Mouse (Mus musculus) limb, embryonic 13.5 days (tissue): Measurements from ENCODE around the gene Flnc. TPM values are rescaled to one million over a fixed set of nuclear protein-coding genes. Genes with fewer than 3 reads are reported as not detected.

Source experiments
- ATAC-seq: fragments of 200-750 bp; cut with Nextera tagmentation; 2 replicates; pipeline ENCODE4 v1.8.0; 2017; ENCODE audit warnings: low read depth, moderate number of reproducible peaks, moderate TSS enrichment; ENCODE audit not compliant: low FRiP score
- H3K27ac ChIP-seq: fragments of 300-500 bp; sonication (generic); 2 replicates; pipeline ENCODE4 v1.5.1; 2015; ENCODE audit warnings: inconsistent platforms, mild to moderate bottlenecking, moderate library complexity
- H3K27me3 ChIP-seq: fragments of 300-500 bp; sonication (generic); 2 replicates; pipeline ENCODE4 v1.6.1; 2015; ENCODE audit warnings: mild to moderate bottlenecking, inconsistent platforms
- H3K36me3 ChIP-seq: fragments of 300-500 bp; sonication (generic); 2 replicates; pipeline ENCODE4 v1.6.1; 2015; ENCODE audit warnings: inconsistent platforms, mild to moderate bottlenecking, moderate library complexity
- H3K4me1 ChIP-seq: fragments of 300-500 bp; sonication (generic); 2 replicates; pipeline ENCODE4 v1.6.1; 2015; ENCODE audit warnings: inconsistent platforms
- H3K4me2 ChIP-seq: fragments of 300-500 bp; sonication (generic); replicated peaks from 2 replicates; pipeline ENCODE4 v1.6.1; 2015; ENCODE audit warnings: inconsistent platforms, mild to moderate bottlenecking, moderate library complexity
- H3K4me3 ChIP-seq: fragments of 300-500 bp; sonication (generic); 2 replicates; pipeline ENCODE4 v1.5.1; 2015; ENCODE audit warnings: moderate library complexity, mild to moderate bottlenecking, inconsistent platforms
- H3K9ac ChIP-seq: fragments of 300-500 bp; sonication (generic); 2 replicates; pipeline ENCODE4 v1.6.1; 2015; ENCODE audit warnings: mild to moderate bottlenecking, inconsistent platforms
- H3K9me3 ChIP-seq: fragments of 300-500 bp; sonication (generic); 2 replicates; pipeline ENCODE4 v1.6.1; 2016; ENCODE audit warnings: inconsistent platforms
- WGBS: fragments of 180-500 bp; shearing (Covaris S2); methylation state at CpG from one replicate; pipeline ENCODE4 v1.1.7; 2015; 5-methylcytosine and 5-hydroxymethylcytosine counted together
- microRNA-seq: library from miRNA; unstranded; fragments of <30 nt; microRNA quantifications from one replicate; pipeline ENCODE4, GENCODE M21; 2016
- polyA plus RNA-seq: library from polyadenylated mRNA; unstranded; fragments of >200 nt; fragmentation: Nextera tagmentation; extraction: Ambion mirVana; gene quantifications from 2 replicates; pipeline ENCODE4 v1.2.1, GENCODE M21; 2015

The Flnc gene
- polyA plus RNA-seq, 1 experiment from 2014 or later = 21.7 TPM

GRCm38 (mm10) chr6:29497791-29498190 lies 64.7 kb downstream of the Flnc start:
- Histone ChIP-seq H3K4me2 (no peak overlapping the region), H3K4me3 (no peak overlapping the region), H3K36me3 (peaks cover 62% of the 10 kb centered on the region), H3K27me3 (peaks cover 10% of the 10 kb centered on the region), H3K4me1 (no peaks in the 10 kb centered on the region), H3K9me3 (no peaks in the 10 kb centered on the region), H3K27ac (no peak overlapping the region), H3K9ac (no peak overlapping the region)
- ATAC-seq = no peak
- WGBS = 57% methylated on average over 2 of the region's 2 CpGs

DNA sequence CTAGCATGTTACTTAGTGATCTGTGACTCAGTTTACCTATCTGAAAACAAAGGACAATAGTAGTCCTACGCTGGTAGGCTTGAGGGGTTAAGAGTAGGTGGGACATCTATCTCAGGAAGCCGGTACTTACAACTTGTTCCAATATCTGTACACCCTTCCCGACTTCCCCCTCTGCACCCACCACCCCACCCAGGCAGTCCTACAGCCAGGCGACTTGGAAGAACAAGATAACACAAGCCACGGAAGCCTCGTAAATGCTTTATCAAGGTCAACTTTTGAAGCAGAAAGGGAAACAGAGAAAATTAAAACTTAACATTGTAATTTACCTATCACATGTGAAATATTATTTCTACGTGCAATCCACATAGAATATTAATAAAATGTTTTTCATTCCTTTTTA lies 67.1 kb downstream of the Flnc start:
- Histone ChIP-seq H3K4me3 (no peak overlapping the region), H3K4me1 (no peaks in the 10 kb centered on the region), H3K36me3 (peaks cover 67% of the 10 kb centered on the region), H3K27me3 (peaks cover 10% of the 10 kb centered on the region), H3K27ac (no peak overlapping the region), H3K9me3 (no peaks in the 10 kb centered on the region), H3K9ac (no peak overlapping the region), H3K4me2 (no peak overlapping the region)
- 92% methylated on average over 7 of the region's 7 CpGs for WGBS
- no peak for ATAC-seq

DNA sequence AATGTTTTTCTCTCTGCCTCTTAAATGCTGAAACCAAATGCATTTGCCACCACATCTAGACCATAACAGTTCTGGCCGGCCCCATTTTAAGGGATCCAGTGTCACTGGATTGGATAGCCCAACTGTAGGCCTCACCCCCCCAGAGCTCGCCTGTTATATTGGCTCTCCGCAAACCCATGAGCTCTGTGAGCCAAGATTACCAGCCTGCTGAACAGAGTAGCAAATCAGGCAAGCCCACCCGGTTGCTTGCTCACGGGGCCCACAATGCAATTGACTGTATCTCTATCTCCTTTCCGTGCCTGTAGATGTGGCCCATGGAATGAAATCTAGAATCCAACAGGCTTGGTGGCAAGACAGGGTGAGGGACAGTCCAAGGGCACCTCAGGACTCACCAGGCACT lies 67.8 kb downstream of the Flnc start:
- peaks cover 9% of the 10 kb centered on the region for H3K27me3 ChIP-seq
- H3K27ac ChIP-seq = no peak overlapping the region
- H3K9me3 ChIP-seq = no peaks in the 10 kb centered on the region
- H3K4me1 ChIP-seq = peaks cover 4% of the 10 kb centered on the region; the same call in 1 of the 2 replicates
- ATAC-seq = no peak
- peaks cover 64% of the 10 kb centered on the region for H3K36me3 ChIP-seq
- H3K4me2 ChIP-seq = no peak overlapping the region
- no peak overlapping the region for H3K9ac ChIP-seq
- H3K4me3 ChIP-seq = no peak overlapping the region
- 88% methylated on average over 6 of the region's 6 CpGs for WGBS

DNA sequence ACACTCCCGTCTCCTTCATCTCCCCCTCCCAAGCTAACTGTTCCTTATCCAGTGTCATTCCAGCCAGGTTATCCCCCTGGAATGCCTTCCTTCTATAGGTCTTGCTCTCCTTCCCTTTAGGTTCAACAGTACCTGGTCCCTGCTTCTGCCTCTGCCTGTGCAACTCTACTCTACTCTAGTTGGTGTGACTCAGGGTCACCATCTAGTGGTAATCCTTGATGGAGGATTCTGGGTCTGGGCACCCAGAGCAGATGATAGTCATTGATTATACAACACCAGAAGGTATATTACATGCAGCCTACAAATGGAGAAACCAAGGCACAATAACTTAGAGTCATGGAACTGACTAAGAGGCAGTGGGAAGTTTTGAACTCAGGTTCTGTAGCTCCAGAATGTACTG lies 68.5 kb downstream of the Flnc start:
- H3K9ac ChIP-seq = no peak overlapping the region
- H3K4me2 ChIP-seq = no peak overlapping the region
- H3K27ac ChIP-seq = no peak overlapping the region
- no peaks in the 10 kb centered on the region for H3K9me3 ChIP-seq
- WGBS = 95% methylated on average over 1 of the region's 1 CpGs
- peaks cover 12% of the 10 kb centered on the region for H3K4me1 ChIP-seq
- H3K36me3 ChIP-seq = peaks cover 56% of the 10 kb centered on the region
- ATAC-seq = no peak
- no peak overlapping the region for H3K4me3 ChIP-seq
- peaks cover 3% of the 10 kb centered on the region; the same call in 1 of the 2 replicates for H3K27me3 ChIP-seq

- Histone ChIP-seq H3K4me3 (no peak overlapping the region), H3K9me3 (no peaks in the 10 kb centered on the region), H3K4me1 (peaks cover 30% of the 10 kb centered on the region), H3K27ac (no peak overlapping the region), H3K27me3 (no peaks in the 10 kb centered on the region), H3K4me2 (no peak overlapping the region), H3K36me3 (peaks cover 22% of the 10 kb centered on the region), H3K9ac (peak overlapping the region; percentile 20; the same call in 1 of the 2 replicates)
- 88% methylated on average over 5 of the region's 5 CpGs for WGBS
- no peak for ATAC-seq
Measured at GRCm38 (mm10) chr6:29505493-29505892, 72.4 kb downstream of the Flnc start.

- 20% methylated on average over 8 of the region's 8 CpGs for WGBS
- ATAC-seq = peak; percentile 5; the same call in 1 of the 2 replicates
- Histone ChIP-seq H3K4me1 (peaks cover 30% of the 10 kb centered on the region), H3K4me3 (peak overlapping the region; percentile 66), H3K27ac (no peak overlapping the region), H3K9ac (peak overlapping the region; percentile 79), H3K36me3 (peaks cover 18% of the 10 kb centered on the region), H3K27me3 (no peaks in the 10 kb centered on the region), H3K9me3 (no peaks in the 10 kb centered on the region), H3K4me2 (peak overlapping the region; percentile 78)
Measured at GRCm38 (mm10) chr6:29506834-29507233, 73.8 kb downstream of the Flnc start.

DNA sequence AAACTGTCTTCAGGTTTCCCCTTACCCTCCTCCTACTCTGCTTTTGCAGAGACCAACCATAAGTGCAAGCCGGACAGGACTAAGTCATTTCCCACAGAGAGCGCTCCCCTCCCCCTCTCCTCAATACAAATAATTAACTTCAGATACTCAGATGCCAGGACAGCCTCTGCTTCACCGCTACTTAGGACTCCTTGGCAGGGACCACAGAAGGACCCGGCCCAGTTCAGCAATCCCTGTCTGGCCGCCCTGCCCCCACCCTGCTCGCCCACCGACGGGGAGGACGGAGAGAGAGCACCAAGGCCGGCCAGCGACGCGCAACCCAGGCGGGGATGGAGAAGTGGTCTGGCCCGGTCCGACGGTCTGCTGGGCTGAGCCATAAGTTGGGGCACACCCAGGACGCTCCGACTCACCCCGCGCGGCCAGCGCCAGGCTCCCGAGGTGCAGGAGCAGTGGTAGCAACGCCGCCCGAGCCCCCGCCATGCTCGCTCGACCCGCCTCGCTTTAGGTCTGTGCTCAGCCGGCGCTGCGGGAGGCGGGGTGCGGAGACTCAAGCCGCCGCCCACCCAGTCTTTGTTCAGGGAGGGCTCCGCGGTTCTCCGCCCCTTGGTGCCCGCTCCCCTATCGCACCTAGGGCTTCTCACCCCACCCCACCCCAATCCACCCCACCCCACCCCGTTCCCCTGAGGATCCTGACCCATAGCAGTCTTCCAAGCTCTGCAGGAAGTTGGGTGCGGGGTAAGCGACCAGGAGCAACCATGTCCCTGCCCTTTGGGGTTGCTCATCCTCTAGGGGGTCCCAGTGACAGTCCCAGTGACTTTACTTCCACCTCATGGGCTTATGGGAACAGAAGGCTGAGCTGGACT lies 74.6 kb downstream of the Flnc start, which contains the start of gene Kcp:
Gene Kcp (minus strand): TSS at position 506 of the 863 bp plus-strand sequence.
- under 1% methylated on average over 46 of the region's 47 CpGs for WGBS
- peak; percentile 72 for ATAC-seq
- H3K9ac ChIP-seq = peak within 1 kb of the TSS; percentile 79
- peaks cover 9% of the 10 kb centered on the region for H3K36me3 ChIP-seq
- H3K27me3 ChIP-seq = no peaks in the 10 kb centered on the region
- H3K9me3 ChIP-seq = no peaks in the 10 kb centered on the region
- H3K4me3 ChIP-seq = peak within 1 kb of the TSS; percentile 66
- H3K4me1 ChIP-seq = peaks cover 30% of the 10 kb centered on the region
- H3K27ac ChIP-seq = no peak within 1 kb of the TSS
- peak within 1 kb of the TSS; percentile 78 for H3K4me2 ChIP-seq

- Histone ChIP-seq H3K36me3 (peaks cover 3% of the 10 kb centered on the region), H3K9me3 (no peaks in the 10 kb centered on the region), H3K4me2 (0 out of 2 replicates have a peak overlapping the region, but pooled peaks have one; percentile 4), H3K4me1 (peaks cover 40% of the 10 kb centered on the region), H3K9ac (no peak overlapping the region), H3K4me3 (no peak overlapping the region), H3K27ac (no peak overlapping the region), H3K27me3 (no peaks in the 10 kb centered on the region)
- ATAC-seq = no peak
- WGBS = 15% methylated on average over 2 of the region's 2 CpGs
Measured at GRCm38 (mm10) chr6:29509086-29509485, 76.0 kb downstream of the Flnc start.

Small RNA genes within 50 kb of the gene (microRNA-seq; reads per million reads assigned to microRNA genes)
- gene Gm26220 = not detected
- not detected for gene Gm44354

Other genes with a start within 250 kb of the Flnc start
- 49.9 and 51.7 TPM in 2 replicates for gene Impdh1, start 216.9 kb upstream of the Flnc start, polyA plus RNA-seq
- gene Hilpda, start 160.8 kb upstream of the Flnc start, polyA plus RNA-seq = 51.8 and 53.3 TPM in 2 replicates
- 0.38 and 0.99 TPM in 2 replicates for gene Fam71f2, start 153.7 kb upstream of the Flnc start, polyA plus RNA-seq
- 0.14 and 0.20 TPM in 2 replicates for gene Fam71f1, start 114.1 kb upstream of the Flnc start, polyA plus RNA-seq
- 436 and 476 TPM in 2 replicates for gene Calu, start 85.2 kb upstream of the Flnc start, polyA plus RNA-seq
- gene Opn1sw, start 44.8 kb upstream of the Flnc start, polyA plus RNA-seq = 0.56 and 1.2 TPM in 2 replicates
- gene Ccdc136, start 36.9 kb upstream of the Flnc start, polyA plus RNA-seq = 28.2 and 31.6 TPM in 2 replicates
- gene Atp6v1f, start 34.5 kb downstream of the Flnc start, polyA plus RNA-seq = 222 and 234 TPM in 2 replicates
- gene Atp6v1fnb, start 38.2 kb downstream of the Flnc start, polyA plus RNA-seq = 0.50 TPM in 1 of 2 replicates, not detected in the other
- 37.4 and 37.8 TPM in 2 replicates for gene Kcp, start 74.7 kb downstream of the Flnc start, polyA plus RNA-seq
- 2.7 and 3.6 TPM in 2 replicates for gene Irf5, start 93.4 kb downstream of the Flnc start, polyA plus RNA-seq
- gene Tnpo3, start 176.6 kb downstream of the Flnc start, polyA plus RNA-seq = 97.3 and 98.8 TPM in 2 replicates